Mouse (Mus musculus): Measurements from ENCODE around the gene Trpv1. TPM values are rescaled to one million over a fixed set of nuclear protein-coding genes. Genes with fewer than 3 reads are reported as not detected.

The Trpv1 gene
- not detected for total RNA-seq (2021)

DNA sequence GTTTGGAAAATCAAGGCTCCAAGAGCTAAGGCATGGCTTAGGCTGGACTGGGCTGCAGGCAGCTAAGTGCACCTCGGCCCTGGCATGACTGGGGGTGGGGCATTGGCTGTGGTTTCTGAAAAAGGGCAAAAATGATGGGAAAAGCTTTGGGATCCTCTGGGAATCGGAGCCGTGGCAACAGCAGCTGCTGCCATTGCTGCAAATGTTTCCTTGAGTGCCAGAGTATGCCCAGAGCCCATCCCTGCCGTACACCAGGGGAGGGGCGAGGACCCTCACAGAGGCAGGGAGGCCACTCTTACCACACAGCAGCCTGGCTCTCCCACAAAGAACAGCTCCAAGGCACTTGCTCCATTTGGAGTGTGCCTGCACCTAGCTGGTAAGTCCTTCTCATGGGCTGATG lies at the start of gene Trpv1:
Gene Trpv1 (plus strand): TSS at position 301 of the 400 bp plus-strand sequence.
- intact Hi-C loops (cut with DNase I) = no loop called here

GRCm38 (mm10) chr11:73185872-73186615 lies 48.0 kb upstream of the Trpv1 start:
- intact Hi-C loops (cut with DNase I) = no loop called here
- DNase-seq = no peak

More for the DNA sequence above, at the start of gene Trpv1:
- DNase-seq = no peak

DNA sequence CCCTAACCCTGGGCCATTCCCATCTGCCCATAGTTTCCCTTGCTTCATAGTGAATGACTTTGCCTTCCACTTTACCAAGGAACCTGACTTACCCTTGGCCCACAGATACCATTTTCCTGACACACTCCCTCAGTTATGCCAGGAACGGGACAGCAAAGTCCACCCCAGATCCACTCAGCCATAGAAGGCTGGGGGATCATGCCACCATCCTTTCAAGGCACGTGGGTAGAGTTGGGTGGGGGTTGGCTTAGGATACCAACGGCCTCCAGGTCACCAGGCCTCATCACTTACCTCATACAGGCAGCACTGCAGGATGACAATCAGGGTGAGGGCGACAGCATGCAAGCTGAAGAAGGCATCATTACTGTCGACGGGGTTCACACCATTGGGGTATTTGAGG lies 46.9 kb upstream of the Trpv1 start:
- no peak for DNase-seq
- intact Hi-C loops (cut with DNase I) = no loop called here

GRCm38 (mm10) chr11:73193047-73193446 lies 41.0 kb upstream of the Trpv1 start:
- intact Hi-C loops (cut with DNase I) = no loop called here
- DNase-seq = no peak

- intact Hi-C loops (cut with DNase I) = no loop called here
- no peak for DNase-seq
These were observed 39.6 kb upstream of the Trpv1 start for GRCm38 (mm10) chr11:73194444-73194843.

DNA sequence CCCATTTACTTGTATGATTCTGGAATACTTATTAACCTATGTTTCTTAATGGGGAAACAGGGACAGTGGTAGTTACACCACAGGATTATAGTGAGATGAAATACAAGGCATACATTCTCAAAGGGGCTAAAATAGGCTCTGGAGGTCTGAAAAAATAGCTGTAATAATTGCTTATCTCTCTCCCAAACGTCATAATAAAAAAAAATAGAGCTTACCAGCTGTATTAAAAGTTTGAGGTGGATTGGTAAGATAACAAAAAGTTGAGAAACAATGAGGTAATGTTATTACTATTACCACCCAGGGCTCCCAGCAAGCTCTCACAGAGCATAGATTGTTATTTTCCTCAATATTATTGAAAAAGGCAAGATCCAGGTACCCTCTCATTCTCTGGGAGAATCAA lies 35.9 kb upstream of the Trpv1 start:
- DNase-seq = no peak
- intact Hi-C loops (cut with DNase I) = loop anchor here (2.0 kb wide), 1 partner anchor 19 kb away; no protein-coding TSS in a partner anchor

- intact Hi-C loops (cut with DNase I) = loop anchor here (2.0 kb wide), 1 partner anchor 20 kb away; no protein-coding TSS in a partner anchor
These were observed 35.4 kb upstream of the Trpv1 start, which contains the start of gene Ctns for GRCm38 (mm10) chr11:73198603-73199229. Gene Ctns (minus strand): TSS chr11:73199042.

GRCm38 (mm10) chr11:73199230-73199712 lies 34.8 kb upstream of the Trpv1 start, which contains the start of gene Shpk:
Gene Shpk (plus strand): TSS chr11:73199460.
- intact Hi-C loops (cut with DNase I) = loop anchor here (2.0 kb wide), 1 partner anchor 20 kb away; no protein-coding TSS in a partner anchor
- peak; percentile 97 for DNase-seq

More at GRCm38 (mm10) chr11:73198603-73199229, 35.4 kb upstream of the Trpv1 start, which contains the start of gene Ctns:
- peak in 1 of 2 experiments; percentile 91 for DNase-seq

DNA sequence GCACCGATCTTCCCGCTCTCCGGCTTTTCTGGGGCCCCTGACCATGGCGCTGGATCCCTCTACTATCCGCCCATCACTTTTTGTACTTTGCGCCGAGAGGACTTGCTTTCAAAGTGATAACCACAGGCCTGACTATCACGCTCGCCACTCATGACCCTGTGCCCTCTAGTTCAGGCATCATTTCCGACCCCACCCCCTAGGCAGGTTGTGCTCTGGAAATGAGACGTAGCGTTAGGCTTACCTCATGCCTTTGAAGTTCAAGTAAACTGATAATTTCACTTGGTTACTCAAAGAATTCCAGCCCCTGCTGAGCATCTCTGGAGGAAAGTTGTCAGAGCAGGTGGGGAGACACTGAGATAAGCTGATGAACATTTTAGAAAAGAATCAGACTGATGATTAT lies 34.2 kb upstream of the Trpv1 start:
- intact Hi-C loops (cut with DNase I) = loop anchor here (2.0 kb wide), 1 partner anchor 21 kb away; no protein-coding TSS in a partner anchor
- DNase-seq = peak in 1 of 2 experiments; percentile 29

- peak; percentile 18 to 30 for DNase-seq
- intact Hi-C loops (cut with DNase I) = no loop called here
These were observed 33.1 kb upstream of the Trpv1 start for GRCm38 (mm10) chr11:73201021-73201420.

- DNase-seq = peak; percentile 40 to 57
- intact Hi-C loops (cut with DNase I) = no loop called here
These were observed 32.5 kb upstream of the Trpv1 start for GRCm38 (mm10) chr11:73201597-73201996.

DNA sequence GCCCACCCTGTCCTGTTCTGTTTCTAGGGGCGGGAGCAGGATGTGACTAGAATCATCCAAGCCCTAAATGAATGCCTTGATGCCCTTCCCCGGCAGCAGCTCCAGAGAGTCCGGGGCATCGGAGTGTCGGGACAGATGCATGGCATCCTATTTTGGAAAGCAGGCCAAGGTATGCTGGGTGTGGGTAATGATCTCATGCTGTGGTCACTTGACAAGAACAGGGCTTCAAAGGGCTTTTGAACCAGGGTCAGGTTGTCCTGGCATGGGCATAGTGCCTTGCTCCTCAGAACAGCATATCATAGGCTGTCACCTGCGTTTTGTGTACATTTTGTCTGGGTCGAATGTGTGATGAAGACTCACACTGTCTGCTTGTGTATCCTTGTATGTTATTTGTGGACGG lies 30.2 kb upstream of the Trpv1 start:
- peak in 1 of 2 experiments; percentile 17 for DNase-seq
- intact Hi-C loops (cut with DNase I) = no loop called here

- intact Hi-C loops (cut with DNase I) = no loop called here
- DNase-seq = no peak
These were observed 28.9 kb upstream of the Trpv1 start for GRCm38 (mm10) chr11:73205194-73205593.

DNA sequence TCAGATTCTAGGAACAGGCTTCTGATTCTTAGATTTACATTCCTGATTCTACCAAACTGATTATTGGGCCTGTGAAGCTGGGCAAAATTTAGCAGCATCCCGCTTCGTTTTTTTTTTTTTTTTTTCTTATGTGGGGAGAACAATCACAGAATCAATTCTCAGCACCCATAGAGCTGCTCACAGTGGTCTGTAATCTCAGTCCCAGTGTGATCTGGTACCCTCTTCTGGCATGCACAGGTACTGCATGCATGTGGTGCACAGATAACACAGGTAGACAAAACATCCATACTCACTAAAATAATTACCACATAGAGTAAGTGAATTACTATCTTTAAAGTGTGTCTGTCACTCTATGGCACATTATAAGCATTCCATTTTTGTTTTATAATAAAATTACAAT lies 26.5 kb upstream of the Trpv1 start:
- no peak for DNase-seq
- intact Hi-C loops (cut with DNase I) = no loop called here

DNA sequence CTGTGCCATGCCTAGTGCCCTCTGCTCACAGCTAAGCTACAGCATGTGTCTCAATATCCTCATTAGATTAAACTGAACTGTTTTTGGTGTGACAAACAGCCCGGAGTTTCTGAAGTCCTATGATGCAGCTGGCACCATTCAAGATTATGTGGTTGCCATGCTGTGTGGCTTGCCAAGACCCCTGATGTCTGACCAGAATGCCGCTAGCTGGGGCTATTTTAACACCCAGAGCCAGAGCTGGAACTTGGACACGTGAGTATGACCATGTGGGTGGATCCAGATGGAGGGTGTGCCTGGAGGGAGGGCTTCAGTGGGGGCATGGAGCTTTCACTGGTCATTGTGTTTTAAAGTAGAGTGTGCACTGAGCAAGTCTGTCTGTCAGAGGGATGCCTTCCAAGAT lies 20.1 kb upstream of the Trpv1 start:
- DNase-seq = no peak
- intact Hi-C loops (cut with DNase I) = no loop called here

GRCm38 (mm10) chr11:73219671-73220070 lies 14.4 kb upstream of the Trpv1 start:
- DNase-seq = no peak
- intact Hi-C loops (cut with DNase I) = no loop called here

GRCm38 (mm10) chr11:73220651-73221050 lies 13.4 kb upstream of the Trpv1 start:
- intact Hi-C loops (cut with DNase I) = no loop called here
- DNase-seq = no peak

GRCm38 (mm10) chr11:73222846-73223245 lies 11.2 kb upstream of the Trpv1 start:
- DNase-seq = no peak
- intact Hi-C loops (cut with DNase I) = no loop called here

DNA sequence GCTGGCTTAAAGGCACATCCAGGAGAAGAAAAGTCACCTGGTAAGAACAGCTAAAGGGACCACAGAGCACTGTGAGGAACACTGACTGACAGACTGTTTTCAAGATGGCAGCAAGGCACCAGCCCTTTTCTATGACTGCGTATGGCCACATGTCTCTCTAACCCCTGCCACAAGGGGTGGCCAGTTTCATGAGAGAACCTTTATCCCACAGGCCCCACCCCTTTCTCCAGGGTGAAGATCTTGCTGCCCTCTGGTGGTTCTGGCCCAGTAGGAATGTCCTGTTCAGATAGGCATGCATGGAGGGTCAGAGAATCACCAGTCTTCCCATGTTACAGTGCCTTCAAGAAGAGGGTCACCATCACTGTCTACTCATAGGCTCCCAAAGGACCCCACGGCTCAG lies 10.1 kb upstream of the Trpv1 start:
- peak; percentile 14 to 32 for DNase-seq
- intact Hi-C loops (cut with DNase I) = no loop called here

DNA sequence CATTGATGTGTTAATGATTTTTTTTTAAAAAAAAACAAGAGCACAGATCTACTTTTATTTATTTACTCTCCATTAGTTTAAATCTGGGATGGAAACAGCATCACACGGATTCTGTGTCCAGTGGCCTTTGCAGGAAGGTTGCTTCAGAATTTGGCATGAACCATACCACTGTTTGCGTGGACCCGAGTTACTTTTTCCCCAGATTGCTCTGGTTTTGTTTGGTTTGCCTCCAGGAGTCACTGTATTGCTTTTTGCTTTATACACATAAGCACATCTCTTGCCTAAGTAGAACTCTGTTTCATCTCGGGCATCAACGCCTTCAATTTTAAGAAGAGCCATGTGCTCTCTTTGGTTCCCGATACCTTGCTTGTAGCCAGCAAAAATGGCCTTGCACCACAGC lies 8.2 kb upstream of the Trpv1 start:
- intact Hi-C loops (cut with DNase I) = no loop called here

GRCm38 (mm10) chr11:73228881-73229280 lies 5.2 kb upstream of the Trpv1 start:
- intact Hi-C loops (cut with DNase I) = no loop called here
- DNase-seq = no peak

More for the DNA sequence above, 8.2 kb upstream of the Trpv1 start:
- no peak for DNase-seq

GRCm38 (mm10) chr11:73230081-73230480 lies 4.0 kb upstream of the Trpv1 start:
- intact Hi-C loops (cut with DNase I) = no loop called here
- no peak for DNase-seq

Data from heart, postnatal 10 days (tissue).